Mouse (Mus musculus) liver, postnatal 0 days (tissue): ENCODE measurements at regions not wholly inside any gene's neighbourhood (a gene's known extent, or its start where the extent isn't known, plus 50 kb on each side); places are given as distances from the start of the nearest gene placed in this dataset.

Experiments
- CTCF ChIP-seq: sonication (generic); IDR thresholded peaks from 2 replicates; pipeline ENCODE4 v1.5.1; 2016; ENCODE audit warnings: antibody characterized with exemption, low read depth
- EP300 ChIP-seq: IDR thresholded peaks from 2 replicates; pipeline ENCODE4 v1.6.1; 2016; ENCODE audit warnings: antibody characterized with exemption, low read depth, mild to moderate bottlenecking

GRCm38 (mm10) chr10:21715436-21715835, 122.5 kb downstream of the 1700020N01Rik start:
- TF ChIP-seq CTCF: no peak
- TF ChIP-seq EP300: no peak
